Mouse (Mus musculus) forebrain, embryonic 12.5 days (tissue): ENCODE results near the gene Fam78a. TPM values are rescaled to one million over a fixed set of nuclear protein-coding genes. Genes with fewer than 3 reads are reported as not detected.
"Not testable (repeated sequence)": the region's sequence is repeated elsewhere in the genome, so short reads cannot be mapped to it uniquely, and the experiment has no call there.

ENCODE experiments used
- ATAC-seq: fragments of 200-750 bp; cut with Nextera tagmentation; 2 replicates; pipeline ENCODE4 v1.8.0; 2017; ENCODE audit warnings: moderate TSS enrichment; ENCODE audit not compliant: low FRiP score
- H3K27ac ChIP-seq: fragments of 300-500 bp; sonication (generic); 2 replicates; pipeline ENCODE4 v1.5.1; 2016; ENCODE audit warnings: mild to moderate bottlenecking
- H3K27me3 ChIP-seq: fragments of 300-500 bp; sonication (generic); 2 replicates; pipeline ENCODE4 v1.6.1; 2016; ENCODE audit warnings: mild to moderate bottlenecking
- H3K36me3 ChIP-seq: fragments of 300-500 bp; sonication (generic); replicated peaks from 2 replicates; pipeline ENCODE4 v1.6.1; 2016; ENCODE audit warnings: mild to moderate bottlenecking
- H3K4me1 ChIP-seq: fragments of 300-500 bp; sonication (generic); 2 replicates; pipeline ENCODE4 v1.6.1; 2016
- H3K4me2 ChIP-seq: fragments of 300-500 bp; sonication (generic); 2 replicates; pipeline ENCODE4 v1.6.1; 2016; ENCODE audit warnings: mild to moderate bottlenecking, moderate library complexity
- H3K4me3 ChIP-seq: fragments of 300-500 bp; sonication (generic); replicated peaks from 2 replicates; pipeline ENCODE4 v1.5.1; 2016; ENCODE audit warnings: mild to moderate bottlenecking
- H3K9ac ChIP-seq: fragments of 300-500 bp; sonication (generic); 2 replicates; pipeline ENCODE4 v1.6.1; 2016; ENCODE audit warnings: mild to moderate bottlenecking
- H3K9me3 ChIP-seq: fragments of 300-500 bp; sonication (generic); 2 replicates; pipeline ENCODE4 v1.6.1; 2016
- WGBS: fragments of 180-500 bp; shearing (Covaris S2); methylation state at CpG from one replicate; pipeline ENCODE4 v1.1.7; 2016; 5-methylcytosine and 5-hydroxymethylcytosine counted together
- polyA plus RNA-seq: library from polyadenylated mRNA; unstranded; fragments of >200 nt; fragmentation: Nextera tagmentation; extraction: Ambion mirVana; gene quantifications from 2 replicates; pipeline ENCODE4 v1.2.1, GENCODE M21; 2016

The Fam78a gene
- polyA plus RNA-seq, 1 experiment from 2014 or later, result 0.88 TPM

DNA sequence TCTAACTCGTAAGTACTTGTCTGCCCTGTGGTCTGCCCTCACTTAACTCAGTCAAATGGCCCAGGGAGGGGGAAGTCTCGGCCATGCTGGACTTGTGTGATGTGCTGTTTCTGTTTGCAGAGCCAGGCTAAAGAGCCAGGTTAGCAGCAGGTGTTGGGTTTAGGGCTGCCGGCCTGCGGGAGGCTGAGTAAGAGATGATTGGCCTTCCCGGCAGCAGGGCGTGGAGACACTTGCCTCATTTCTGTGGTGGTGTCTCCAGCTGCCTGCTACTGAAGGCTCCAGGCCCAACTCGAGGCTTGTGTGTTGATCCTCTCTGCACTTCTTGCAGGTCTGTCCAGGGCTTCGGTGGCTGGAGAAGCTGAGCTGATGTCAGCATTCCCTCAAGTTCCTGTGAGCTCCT, 32.9 kb downstream of the Fam78a start:
- H3K27me3 ChIP-seq, result no peaks in the 10 kb centered on the region
- peaks cover 61% of the 10 kb centered on the region for H3K36me3 ChIP-seq

GRCm38 (mm10) chr2:32047323-32047722, 37.3 kb downstream of the Fam78a start:
- Histone ChIP-seq H3K4me1 (no peaks in the 10 kb centered on the region), H3K9me3 (no peaks in the 10 kb centered on the region), H3K27ac (no peak overlapping the region), H3K4me2 (no peak overlapping the region), H3K4me3 (no peak overlapping the region), H3K36me3 (peaks cover 87% of the 10 kb centered on the region), H3K9ac (no peak overlapping the region), H3K27me3 (no peaks in the 10 kb centered on the region)
- no peak for ATAC-seq
- WGBS, result 92% methylated on average over 10 of the region's 10 CpGs

More for the DNA sequence above, 32.9 kb downstream of the Fam78a start:
- Histone ChIP-seq H3K4me2 (no peak overlapping the region), H3K4me3 (no peak overlapping the region), H3K9ac (no peak overlapping the region), H3K9me3 (no peaks in the 10 kb centered on the region), H3K27ac (no peak overlapping the region), H3K4me1 (peaks cover 9% of the 10 kb centered on the region)
- no peak for ATAC-seq
- 89% methylated on average over 8 of the region's 8 CpGs for WGBS

DNA sequence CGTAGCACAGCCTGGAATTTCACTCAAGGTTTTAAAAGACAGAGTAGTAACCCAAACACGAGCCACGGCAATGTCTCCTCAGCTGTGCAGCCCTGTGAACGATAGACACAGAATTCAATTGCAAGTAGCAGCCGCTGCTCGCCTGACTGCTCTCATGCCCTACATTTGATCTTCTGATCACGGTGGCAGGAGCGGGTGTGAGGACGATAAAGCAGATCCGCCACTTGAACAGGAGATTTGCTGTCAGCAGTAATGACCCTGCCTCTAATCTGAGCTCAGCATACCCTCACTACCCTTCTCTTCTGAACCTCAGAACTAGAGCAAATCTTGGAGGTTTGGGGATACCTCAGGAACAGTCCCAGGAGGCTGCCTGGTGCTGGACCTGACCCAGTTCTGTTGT, 38.6 kb downstream of the Fam78a start:
- WGBS, result 89% methylated on average over 10 of the region's 10 CpGs
- ATAC-seq, result no peak
- Histone ChIP-seq H3K9ac (no peak overlapping the region), H3K4me1 (no peaks in the 10 kb centered on the region), H3K4me2 (no peak overlapping the region), H3K27ac (no peak overlapping the region), H3K9me3 (no peaks in the 10 kb centered on the region), H3K27me3 (no peaks in the 10 kb centered on the region), H3K36me3 (peaks cover 87% of the 10 kb centered on the region), H3K4me3 (no peak overlapping the region)

DNA sequence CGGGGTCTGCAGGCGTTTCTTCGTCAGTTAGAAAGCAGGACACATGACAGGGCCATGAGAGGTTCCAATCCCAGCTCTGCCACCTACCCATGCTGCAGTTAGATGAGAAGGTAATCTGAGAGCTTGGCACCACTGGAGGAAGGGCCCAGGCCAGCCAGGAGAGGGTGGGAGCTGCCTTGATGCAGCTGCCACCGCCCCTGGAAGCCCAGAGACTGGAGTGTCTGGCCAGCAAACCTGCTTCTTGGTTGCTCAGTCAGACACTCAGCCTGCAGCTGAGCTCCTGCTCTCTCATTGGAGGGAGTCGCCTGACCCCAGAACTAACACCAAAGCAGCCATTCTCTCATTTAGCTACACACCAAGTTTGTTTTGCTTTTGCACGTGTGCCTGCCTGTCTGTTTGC, 39.3 kb downstream of the Fam78a start:
- no peak for ATAC-seq
- H3K27ac ChIP-seq, result no peak overlapping the region
- no peak overlapping the region for H3K9ac ChIP-seq
- no peaks in the 10 kb centered on the region for H3K9me3 ChIP-seq
- H3K27me3 ChIP-seq, result no peaks in the 10 kb centered on the region
- H3K4me1 ChIP-seq, result no peaks in the 10 kb centered on the region
- peaks cover 85% of the 10 kb centered on the region for H3K36me3 ChIP-seq
- H3K4me3 ChIP-seq, result no peak overlapping the region
- H3K4me2 ChIP-seq, result no peak overlapping the region
- whole genome bisulfite sequencing, result 89% methylated on average over 6 of the region's 6 CpGs

DNA sequence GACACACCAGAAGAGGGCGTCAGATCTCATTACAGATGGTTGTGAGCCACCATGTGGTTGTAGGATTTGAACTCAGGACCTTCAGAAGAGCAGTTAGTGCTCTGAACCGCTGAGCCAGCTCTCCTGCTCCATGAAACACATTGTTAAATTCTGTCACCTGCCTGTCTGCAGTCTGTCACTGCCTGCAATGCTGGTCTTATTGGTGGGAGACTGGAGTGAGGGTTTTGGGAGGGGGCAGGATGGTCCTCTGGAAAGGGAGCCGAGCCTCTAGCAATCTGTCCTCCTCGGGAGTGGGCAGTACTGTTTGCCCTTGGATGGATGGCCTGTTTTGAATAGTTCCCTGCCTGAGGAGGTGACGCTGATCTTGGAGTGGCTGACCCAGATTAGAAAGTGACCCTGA, 40.8 kb downstream of the Fam78a start:
- Histone ChIP-seq H3K36me3 (peaks cover 85% of the 10 kb centered on the region), H3K9ac (no peak overlapping the region), H3K4me2 (no peak overlapping the region), H3K9me3 (no peaks in the 10 kb centered on the region), H3K4me3 (no peak overlapping the region), H3K27me3 (no peaks in the 10 kb centered on the region), H3K4me1 (no peaks in the 10 kb centered on the region), H3K27ac (no peak overlapping the region)
- ATAC-seq, result no peak
- 70% methylated on average over 5 of the region's 5 CpGs for WGBS

DNA sequence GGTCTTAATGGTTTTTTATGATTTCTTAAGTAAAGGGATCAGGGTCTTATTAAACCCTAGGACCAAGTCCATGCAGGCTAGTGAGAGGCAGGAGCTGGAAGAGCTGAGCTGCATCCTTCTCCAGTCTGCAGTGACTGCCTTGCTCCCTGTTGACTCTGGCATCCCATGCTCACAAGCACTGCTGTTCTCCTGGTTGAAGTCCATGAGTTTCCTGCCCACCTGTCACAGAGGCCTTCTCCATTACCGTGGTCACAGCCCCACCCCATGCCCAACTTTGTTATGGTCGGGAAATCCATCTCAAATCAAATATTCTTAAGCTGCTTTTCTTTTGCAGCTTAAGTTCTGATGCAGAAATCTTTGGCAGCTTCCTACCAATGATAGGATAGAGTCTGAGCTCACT, 43.6 kb downstream of the Fam78a start:
- H3K36me3 ChIP-seq, result peaks cover 88% of the 10 kb centered on the region
- 89% methylated on average over 2 of the region's 2 CpGs for WGBS
- ATAC-seq, result no peak
- no peak overlapping the region for H3K4me2 ChIP-seq
- no peaks in the 10 kb centered on the region for H3K4me1 ChIP-seq
- no peak overlapping the region for H3K9ac ChIP-seq
- no peaks in the 10 kb centered on the region for H3K9me3 ChIP-seq
- no peak overlapping the region for H3K27ac ChIP-seq
- no peaks in the 10 kb centered on the region for H3K27me3 ChIP-seq
- H3K4me3 ChIP-seq, result no peak overlapping the region

GRCm38 (mm10) chr2:32040646-32041045, 44.0 kb downstream of the Fam78a start:
- not testable (repeated sequence) for H3K9ac ChIP-seq, ATAC-seq, H3K27ac ChIP-seq, H3K4me3 ChIP-seq, H3K4me2 ChIP-seq, H3K9me3 ChIP-seq, H3K27me3 ChIP-seq, H3K4me1 ChIP-seq
- peaks cover 89% of the 10 kb centered on the region for H3K36me3 ChIP-seq
- WGBS, result 97% methylated on average over 9 of the region's 9 CpGs

DNA sequence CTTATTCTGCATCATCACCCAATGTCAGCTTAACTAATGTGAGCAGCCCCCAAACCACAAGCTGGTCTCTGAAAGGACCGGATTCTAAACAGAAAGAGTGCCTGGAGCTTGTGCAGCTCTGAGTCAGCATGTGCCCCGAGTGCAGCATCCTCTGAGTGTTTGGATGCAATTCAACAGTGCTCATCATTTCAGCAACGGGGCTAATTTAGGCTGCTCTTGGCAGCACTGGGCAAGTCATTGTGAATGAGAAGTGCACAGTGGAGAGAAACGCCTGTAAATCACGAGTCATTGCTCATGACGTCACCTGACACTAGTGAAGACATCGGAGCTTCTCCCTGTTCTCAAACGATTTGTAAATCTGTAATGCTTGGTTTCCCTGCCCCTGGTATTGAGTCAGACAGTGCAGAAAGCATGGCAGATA, 46.0 kb downstream of the Fam78a start:
- ATAC-seq, result no peak
- no peaks in the 10 kb centered on the region for H3K27me3 ChIP-seq
- no peaks in the 10 kb centered on the region for H3K9me3 ChIP-seq
- H3K4me2 ChIP-seq, result no peak overlapping the region
- no peak overlapping the region for H3K9ac ChIP-seq
- no peak overlapping the region for H3K4me3 ChIP-seq
- no peaks in the 10 kb centered on the region for H3K4me1 ChIP-seq
- H3K27ac ChIP-seq, result no peak overlapping the region
- 87% methylated on average over 8 of the region's 8 CpGs for WGBS
- peaks cover 90% of the 10 kb centered on the region for H3K36me3 ChIP-seq

DNA sequence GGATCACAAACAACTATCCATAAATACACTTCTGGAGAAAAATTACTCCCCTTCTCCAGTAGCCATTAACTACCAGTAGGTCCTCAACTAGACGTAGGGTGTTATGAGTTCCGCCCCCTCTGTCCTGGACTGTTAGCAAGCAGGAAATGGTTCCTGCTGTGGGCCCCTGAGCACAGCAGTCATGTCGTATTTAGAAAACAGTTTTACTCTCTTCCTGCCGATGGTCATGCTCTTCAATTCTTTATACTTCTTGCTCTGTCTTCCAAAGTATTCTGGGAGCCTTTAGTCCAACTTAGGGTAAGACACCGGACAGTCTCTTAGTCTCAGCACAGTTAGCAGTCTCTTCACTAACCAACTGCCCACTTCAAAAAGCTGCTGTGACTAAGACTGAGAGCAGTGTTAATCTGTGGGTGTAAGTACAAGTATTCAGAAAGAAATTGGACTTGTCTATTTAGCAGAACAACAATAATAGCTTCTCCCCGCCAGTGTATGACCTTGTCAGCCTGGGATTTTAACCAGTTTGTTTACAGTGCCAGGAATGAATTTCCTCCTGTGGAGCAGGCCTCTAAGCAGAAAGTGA, 47.3 kb downstream of the Fam78a start:
- H3K36me3 ChIP-seq, result peaks cover 90% of the 10 kb centered on the region
- no peaks in the 10 kb centered on the region for H3K4me1 ChIP-seq
- no peaks in the 10 kb centered on the region for H3K9me3 ChIP-seq
- no peaks in the 10 kb centered on the region for H3K27me3 ChIP-seq
- 90% methylated on average over 6 of the region's 6 CpGs for WGBS
- no peak overlapping the region for H3K4me3 ChIP-seq
- no peak overlapping the region for H3K9ac ChIP-seq
- no peak overlapping the region for H3K4me2 ChIP-seq
- ATAC-seq, result no peak
- no peak overlapping the region for H3K27ac ChIP-seq

GRCm38 (mm10) chr2:32034206-32034605, 50.5 kb downstream of the Fam78a start:
- Histone ChIP-seq H3K27ac (no peak overlapping the region), H3K4me2 (no peak overlapping the region), H3K27me3 (no peaks in the 10 kb centered on the region), H3K9ac (no peak overlapping the region), H3K4me1 (no peaks in the 10 kb centered on the region), H3K9me3 (no peaks in the 10 kb centered on the region), H3K36me3 (peaks cover 88% of the 10 kb centered on the region), H3K4me3 (no peak overlapping the region)
- ATAC-seq, result no peak
- 94% methylated on average over 6 of the region's 6 CpGs for WGBS

DNA sequence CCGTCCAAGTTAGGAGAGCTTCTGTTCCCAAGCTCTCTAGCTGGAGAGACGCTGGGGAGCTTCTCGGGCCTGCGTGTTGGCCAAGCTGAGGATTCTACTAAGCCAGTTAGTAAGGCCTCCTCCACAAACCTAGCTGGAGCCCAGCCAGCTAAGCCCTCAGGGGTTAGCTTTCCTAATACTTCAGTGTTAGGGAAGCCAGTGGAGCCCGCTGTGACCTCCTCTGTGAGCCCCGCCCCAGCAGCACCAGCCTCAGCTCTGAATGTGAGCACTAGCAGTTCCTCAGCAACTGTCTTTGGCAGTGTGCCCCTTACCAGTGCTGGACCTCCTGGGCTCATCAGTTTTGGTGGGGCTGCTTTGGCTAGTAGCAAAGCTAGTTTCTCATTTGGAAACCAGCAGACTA, 51.2 kb downstream of the Fam78a start:
- H3K36me3 ChIP-seq, result peaks cover 85% of the 10 kb centered on the region

DNA sequence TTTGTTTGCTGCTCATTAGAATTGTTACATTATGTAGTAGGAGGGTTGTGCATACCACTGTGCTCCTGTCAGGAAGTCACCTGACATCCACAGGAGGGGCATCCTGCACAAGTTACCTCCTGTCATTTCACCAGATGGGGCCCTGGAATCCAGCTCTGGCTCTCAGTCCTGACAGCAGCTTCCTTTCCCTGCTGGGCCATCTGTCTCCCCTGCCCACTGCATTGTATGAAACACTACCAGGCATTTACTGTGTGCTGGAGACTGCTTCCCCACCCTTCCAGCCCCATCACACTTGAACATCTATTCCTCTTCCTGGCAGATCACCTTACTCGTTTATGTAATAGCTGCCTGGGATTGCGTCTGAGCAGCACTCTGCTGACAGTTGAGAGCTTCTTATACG, 55.0 kb downstream of the Fam78a start:
- Histone ChIP-seq H3K36me3 (peaks cover 86% of the 10 kb centered on the region), H3K27ac (no peak overlapping the region), H3K4me2 (no peak overlapping the region), H3K27me3 (no peaks in the 10 kb centered on the region), H3K9me3 (no peaks in the 10 kb centered on the region), H3K4me3 (no peak overlapping the region), H3K9ac (no peak overlapping the region), H3K4me1 (no peaks in the 10 kb centered on the region)
- 92% methylated on average over 3 of the region's 3 CpGs for WGBS
- ATAC-seq, result no peak

More for the DNA sequence above, 51.2 kb downstream of the Fam78a start:
- no peaks in the 10 kb centered on the region for H3K4me1 ChIP-seq
- no peak overlapping the region for H3K9ac ChIP-seq
- no peak for ATAC-seq
- H3K4me3 ChIP-seq, result no peak overlapping the region
- H3K27me3 ChIP-seq, result no peaks in the 10 kb centered on the region
- no peak overlapping the region for H3K4me2 ChIP-seq
- 94% methylated on average over 6 of the region's 6 CpGs for WGBS
- no peaks in the 10 kb centered on the region for H3K9me3 ChIP-seq
- no peak overlapping the region for H3K27ac ChIP-seq

- H3K27me3 ChIP-seq, result no peaks in the 10 kb centered on the region
- no peak overlapping the region for H3K27ac ChIP-seq
- H3K36me3 ChIP-seq, result peaks cover 81% of the 10 kb centered on the region
- no peak for ATAC-seq
- H3K9ac ChIP-seq, result no peak overlapping the region
- H3K4me2 ChIP-seq, result no peak overlapping the region
- H3K4me1 ChIP-seq, result no peaks in the 10 kb centered on the region
- H3K9me3 ChIP-seq, result no peaks in the 10 kb centered on the region
- no peak overlapping the region for H3K4me3 ChIP-seq
- WGBS, result 94% methylated on average over 4 of the region's 4 CpGs
These were observed 60.3 kb downstream of the Fam78a start for GRCm38 (mm10) chr2:32024372-32024771.
